Mouse (Mus musculus): ENCODE measurements around the gene Atg9a. TPM values are rescaled to one million over a fixed set of nuclear protein-coding genes. Genes with fewer than 3 reads are reported as not detected.

Gene Atg9a
- total RNA-seq, 1 experiment from 2014 or later = 6.8 TPM

- ATAC-seq (replicated peaks; ENCODE audit: low read depth, poor library complexity, severe bottlenecking) = no peak
Measured at GRCm38 (mm10) chr1:75133421-75134207, 58.4 kb downstream of the Atg9a start, which contains the start of gene Slc23a3. Slc23a3 (minus strand) TSS chr1:75133890.

Other genes with a start within 250 kb of the Atg9a start
- gene Ihh, start 240.5 kb downstream of the Atg9a start, total RNA-seq (2017) = not detected in 2 replicates
- 2.7 and 6.6 TPM in 2 replicates for gene Nhej1, start 67.0 kb downstream of the Atg9a start, total RNA-seq (2017)
- not detected in 2 replicates for gene Slc23a3, start 58.3 kb downstream of the Atg9a start, total RNA-seq (2017)
- 37.0 and 38.3 TPM in 2 replicates for gene Cnppd1, start 49.5 kb downstream of the Atg9a start, total RNA-seq (2017)
- gene Retreg2, start 49.4 kb downstream of the Atg9a start, total RNA-seq (2017) = 45.8 and 60.1 TPM in 2 replicates
- gene Zfand2b, start 23.6 kb downstream of the Atg9a start, total RNA-seq (2017) = 12.7 and 21.8 TPM in 2 replicates
- gene Abcb6, start 11.8 kb downstream of the Atg9a start, total RNA-seq (2017) = 17.8 and 22.9 TPM in 2 replicates
- 13.1 and 17.3 TPM in 2 replicates for gene Ankzf1, start within 50 bp of the Atg9a start, total RNA-seq (2017)
- gene Glb1l, start 18.6 kb upstream of the Atg9a start, total RNA-seq (2017) = 7.5 and 13.1 TPM in 2 replicates
- 60.9 and 92.2 TPM in 2 replicates for gene Stk16, start 18.6 kb upstream of the Atg9a start, total RNA-seq (2017)
- gene Tuba4a, start 27.7 kb upstream of the Atg9a start, total RNA-seq (2017) = 156 and 186 TPM in 2 replicates
- gene A630095N17Rik, start 39.9 kb upstream of the Atg9a start, total RNA-seq (2017) = 1.1 TPM in 1 of 2 replicates, not detected in the other
- 5.9 and 9.5 TPM in 2 replicates for gene Dnajb2, start 44.2 kb upstream of the Atg9a start, total RNA-seq (2017)
- gene Ptprn, start 72.3 kb upstream of the Atg9a start, total RNA-seq (2017) = 0.14 TPM in 1 of 2 replicates, not detected in the other
- not detected in 2 replicates for gene Resp18, start 86.2 kb upstream of the Atg9a start, total RNA-seq (2017)
- gene Dnpep, start 125.8 kb upstream of the Atg9a start, total RNA-seq (2017) = 28.7 and 37.5 TPM in 2 replicates
- gene Des, start 168.1 kb upstream of the Atg9a start, total RNA-seq (2017) = not detected in 2 replicates
- gene Speg, start 183.1 kb upstream of the Atg9a start, total RNA-seq (2017) = not detected in 2 replicates
- gene Gmppa, start 243.7 kb upstream of the Atg9a start, total RNA-seq (2017) = 61.7 and 73.9 TPM in 2 replicates